Mouse (Mus musculus) frontal cortex, postnatal 14 days (tissue): Measurements from ENCODE around the gene Pp2d1.

Experiments used
- DNase-seq, 2 experiments: peaks; one replicate each; pipeline ENCODE4 v3.0.0; 2022; ENCODE audit warnings: low spot score in 2 of 2

Pp2d1 gene

GRCm38 (mm10) chr17:53478858-53479603 lies 60.2 kb downstream of the Pp2d1 start, which contains the start of gene Rab5a:
TSS of gene Rab5a (plus strand) at chr17:53479234.
- DNase-seq, result peak; percentile 98 to 99

DNA sequence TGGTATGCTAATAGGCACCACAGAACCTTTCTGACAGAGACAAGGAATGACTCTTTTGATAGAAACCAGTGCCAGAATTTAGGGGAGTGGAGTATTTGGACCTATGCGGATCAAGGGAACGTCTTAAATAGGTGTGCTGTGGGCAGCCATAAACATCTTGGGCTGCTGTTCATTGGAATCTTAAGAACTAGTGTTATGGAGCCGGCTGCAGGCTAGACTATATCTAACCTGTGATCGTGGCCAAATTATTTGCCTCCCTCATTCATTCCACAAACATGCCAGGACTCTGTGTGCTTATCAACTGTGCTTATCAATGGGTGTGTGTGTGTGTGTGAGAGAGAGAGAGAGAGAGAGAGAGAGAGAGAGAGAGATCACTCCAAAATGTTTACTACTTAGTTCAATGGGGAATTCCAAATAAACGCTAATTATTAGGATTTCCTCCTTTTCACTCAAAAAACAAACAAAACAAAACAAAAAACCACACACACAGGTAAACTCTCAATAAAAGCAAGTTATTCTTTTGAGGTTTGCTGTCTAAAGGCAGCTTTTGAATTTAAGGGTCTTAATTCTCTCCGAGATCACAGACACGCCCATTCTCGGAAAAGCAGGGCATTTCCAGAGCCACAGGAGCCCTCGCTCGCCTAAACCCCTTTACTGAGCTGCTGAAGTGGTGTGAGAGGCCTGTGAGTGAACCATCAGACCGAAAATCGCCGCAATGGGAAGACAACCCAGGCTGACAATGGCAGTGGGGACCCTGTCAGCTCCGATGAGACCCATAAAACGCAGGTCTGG lies 61.0 kb downstream of the Pp2d1 start:
- DNase-seq, result no peak

GRCm38 (mm10) chr17:53468697-53469096 lies 70.6 kb downstream of the Pp2d1 start:
- DNase-seq, result no peak

DNA sequence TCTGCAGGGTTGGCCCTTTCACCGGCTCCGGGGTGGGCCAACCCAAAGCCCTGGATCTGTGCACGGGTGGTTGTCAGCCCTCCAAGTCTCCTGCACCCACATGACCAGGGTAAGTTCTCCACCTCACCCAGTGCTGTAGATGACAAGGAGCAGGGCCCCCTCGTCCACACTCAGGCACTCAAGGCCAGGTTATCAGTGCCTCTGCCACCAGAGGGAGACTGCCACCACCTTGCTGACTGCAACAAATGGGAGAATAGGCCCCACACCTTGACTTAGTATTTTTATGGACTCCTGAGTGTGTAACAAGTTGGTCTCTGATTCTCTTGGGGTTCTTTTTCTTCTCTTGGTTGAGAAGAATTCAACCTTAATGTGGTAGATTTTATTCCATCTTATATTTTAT lies 73.7 kb downstream of the Pp2d1 start:
- no peak for DNase-seq

DNA sequence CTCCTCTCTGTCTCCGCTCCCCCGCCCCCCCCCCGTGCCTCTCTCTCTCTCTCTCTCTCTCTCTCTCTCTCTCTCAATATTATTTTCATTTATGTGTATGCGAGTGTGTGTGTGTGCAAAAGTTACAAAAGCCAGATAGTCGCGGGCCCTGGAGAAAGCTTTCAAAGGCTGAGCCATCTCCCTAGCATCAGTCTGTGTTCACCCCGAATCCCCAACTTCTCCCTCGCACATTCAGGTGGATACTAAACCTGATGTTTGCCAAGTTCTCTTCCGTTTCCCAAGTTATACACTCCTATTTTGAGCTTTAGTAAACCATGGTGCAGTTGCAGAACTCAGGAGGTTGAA lies 75.8 kb downstream of the Pp2d1 start:
- DNase-seq, result no peak

GRCm38 (mm10) chr17:53462603-53463495 lies 76.4 kb downstream of the Pp2d1 start, which contains the start of gene Efhb:
TSS of gene Efhb (minus strand) at chr17:53463321.
- DNase-seq, result peak; percentile 28 to 42
